Mouse (Mus musculus) CD8-positive naive resting alpha-beta T cell, adult 57 days (primary cell): ENCODE results near the gene Lin9. TPM values are rescaled to one million over a fixed set of nuclear protein-coding genes. Genes with fewer than 3 reads are reported as not detected.

Source experiments
- total RNA-seq: library from RNA; stranded (reverse); gene quantifications from one replicate; pipeline ENCODE4 v1.2.4, GENCODE M21; 2023

The Lin9 gene
- total RNA-seq, result 17.2 TPM

DNA sequence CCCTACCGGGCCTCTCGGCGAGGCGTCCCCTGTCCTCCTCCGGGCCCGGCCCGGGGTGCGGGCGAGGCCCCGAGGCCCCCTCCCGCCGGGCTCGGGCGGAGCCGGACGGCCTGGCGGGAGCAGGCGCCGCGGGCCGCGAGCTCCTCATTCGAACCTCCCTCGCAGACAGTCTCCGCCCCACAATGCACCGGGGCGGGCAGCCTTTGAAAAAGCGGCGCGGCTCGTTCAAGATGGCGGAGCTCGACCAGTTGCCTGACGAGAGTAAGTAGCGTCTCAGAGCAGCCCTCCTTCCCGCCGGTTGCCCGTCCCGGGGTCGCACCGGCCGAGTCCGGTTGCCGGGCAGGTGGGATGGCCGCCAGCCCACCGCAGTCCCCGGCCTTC is at the start of gene Lin9:
TSS of gene Lin9 (plus strand) at position 14 of the 381 bp plus-strand sequence.

DNA sequence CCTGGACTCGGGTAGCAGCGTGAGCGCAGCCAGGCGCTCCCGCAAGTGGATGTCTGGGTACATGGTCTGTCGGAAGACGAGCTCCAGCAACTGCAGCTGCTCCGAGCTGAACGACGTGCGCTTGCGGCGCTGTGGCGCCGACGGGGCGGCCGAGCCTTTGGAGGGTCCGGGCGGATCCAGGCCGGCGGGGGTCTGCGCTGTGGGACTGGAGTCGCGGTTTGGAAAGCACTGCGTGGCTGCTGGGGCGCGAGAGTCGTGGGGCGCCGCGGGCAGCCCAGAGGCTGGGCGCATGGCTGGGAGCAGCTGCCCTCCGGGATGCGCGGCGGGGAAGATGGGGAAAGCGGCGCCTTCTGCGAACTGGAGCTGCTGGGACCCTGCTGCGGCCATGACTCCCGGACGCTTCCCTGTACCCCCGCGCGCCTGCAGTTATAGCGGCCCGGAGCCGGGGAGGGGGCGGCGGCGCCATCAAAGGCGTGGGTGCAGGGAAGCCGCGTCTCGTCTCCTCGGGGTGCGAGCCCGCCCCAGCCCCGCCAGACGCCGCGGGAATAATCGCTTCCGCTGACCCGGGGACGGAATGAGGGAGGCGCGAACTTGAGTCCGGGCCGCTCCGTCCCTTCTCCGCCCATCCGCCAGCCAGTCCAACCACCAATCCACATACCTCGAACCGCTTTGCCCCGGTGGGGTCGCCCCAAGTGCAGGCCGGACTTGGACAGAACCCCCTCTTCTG is 55.8 kb downstream of the Lin9 start, which contains the start of gene Mixl1:
TSS of gene Mixl1 (minus strand) at position 409 of the 727 bp plus-strand sequence.

DNA sequence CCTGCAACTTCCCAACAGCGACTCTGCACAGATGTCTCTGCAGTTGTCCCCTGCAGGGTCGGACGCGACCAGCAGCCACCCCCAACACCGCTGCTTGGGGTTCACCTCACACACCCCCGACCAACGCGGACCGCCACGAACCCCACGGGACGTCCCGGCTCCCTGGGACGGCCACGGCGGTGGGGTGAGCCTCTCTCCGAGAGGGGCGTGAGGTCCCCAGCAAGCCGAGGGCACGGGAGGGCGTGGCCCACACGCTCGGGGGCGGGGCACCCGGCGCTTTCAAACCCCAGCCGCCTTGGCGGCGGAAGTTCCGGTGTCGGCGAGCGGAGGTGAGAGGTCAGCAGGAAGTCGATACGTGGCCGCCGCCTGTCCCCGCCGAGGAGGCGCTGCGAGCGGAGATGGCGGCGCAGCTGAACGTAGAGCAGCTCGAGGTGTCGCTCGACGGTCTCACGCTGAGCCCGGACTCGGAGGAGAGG is 84.8 kb downstream of the Lin9 start, which contains the start of gene Acbd3:
TSS of gene Acbd3 (plus strand) at position 340 of the 476 bp plus-strand sequence.

Other genes starting within 250 kb of the Lin9 start
- gene Stum, start 157.6 kb upstream of the Lin9 start, total RNA-seq, result 0.18 TPM
- gene Parp1, start 72.2 kb upstream of the Lin9 start, total RNA-seq, result 75.9 TPM
- not detected for gene Mixl1, start 55.9 kb downstream of the Lin9 start, total RNA-seq
- gene Acbd3, start 84.9 kb downstream of the Lin9 start, total RNA-seq, result 47.5 TPM
- 742 TPM for gene H3f3a, start 172.8 kb downstream of the Lin9 start, total RNA-seq
- 62.7 TPM for gene Sde2, start 210.0 kb downstream of the Lin9 start, total RNA-seq